Mouse (Mus musculus) neural tube, embryonic 14.5 days (tissue): ENCODE results near the gene Ppp1r18. TPM values are rescaled to one million over a fixed set of nuclear protein-coding genes. Genes with fewer than 3 reads are reported as not detected.

Source experiments
- ATAC-seq: fragments of 200-750 bp; cut with Nextera tagmentation; 2 replicates; pipeline ENCODE4 v1.8.0; 2017; ENCODE audit warnings: low read depth, mild to moderate bottlenecking, moderate TSS enrichment, moderate library complexity
- H3K27ac ChIP-seq: fragments of 300-500 bp; sonication (generic); 2 replicates; pipeline ENCODE4 v1.5.1; 2014; ENCODE audit warnings: low read depth, mild to moderate bottlenecking, control low read depth, low read length, moderate library complexity, mixed read lengths
- H3K27me3 ChIP-seq: fragments of 300-500 bp; sonication (generic); 2 replicates; pipeline ENCODE4 v1.6.1; 2014; ENCODE audit warnings: low read length; ENCODE audit not compliant: control insufficient read depth, insufficient read depth
- H3K36me3 ChIP-seq: fragments of 300-500 bp; sonication (generic); 2 replicates; pipeline ENCODE4 v1.6.1; 2014; ENCODE audit warnings: low read length, mixed read lengths; ENCODE audit not compliant: control insufficient read depth, insufficient read depth
- H3K4me1 ChIP-seq: fragments of 300-500 bp; sonication (generic); 2 replicates; pipeline ENCODE4 v1.6.1; 2014; ENCODE audit warnings: low read length; ENCODE audit not compliant: control insufficient read depth, insufficient read depth
- H3K4me2 ChIP-seq: fragments of 300-500 bp; sonication (generic); 2 replicates; pipeline ENCODE4 v1.6.1; 2014; ENCODE audit warnings: mild to moderate bottlenecking, low read depth, low read length, control low read depth
- H3K4me3 ChIP-seq: fragments of 300-500 bp; sonication (generic); 2 replicates; pipeline ENCODE4 v1.5.1; 2014; ENCODE audit warnings: low read depth, low read length, control low read depth, mixed read lengths
- H3K9ac ChIP-seq: fragments of 300-500 bp; sonication (generic); replicated peaks from 2 replicates; pipeline ENCODE4 v1.6.1; 2014; ENCODE audit warnings: low read depth, mild to moderate bottlenecking, control low read depth, low read length, mixed read lengths
- H3K9me3 ChIP-seq: fragments of 300-500 bp; sonication (generic); 2 replicates; pipeline ENCODE4 v1.6.1; 2016; ENCODE audit warnings: low read length; ENCODE audit not compliant: control insufficient read depth
- WGBS: fragments of 180-500 bp; shearing (Covaris S2); extraction: QIAGEN DNeasy Blood & Tissue Kit; methylation state at CpG from one replicate; pipeline ENCODE4 v1.1.7; 2014; 5-methylcytosine and 5-hydroxymethylcytosine counted together
- polyA plus RNA-seq: library from polyadenylated mRNA; unstranded; fragments of >200 nt; fragmentation: Nextera tagmentation; extraction: Ambion mirVana; gene quantifications from 2 replicates; pipeline ENCODE4 v1.2.1, GENCODE M21; 2014

The Ppp1r18 gene
- polyA plus RNA-seq, 1 experiment from 2014 or later: 18.0 TPM

DNA sequence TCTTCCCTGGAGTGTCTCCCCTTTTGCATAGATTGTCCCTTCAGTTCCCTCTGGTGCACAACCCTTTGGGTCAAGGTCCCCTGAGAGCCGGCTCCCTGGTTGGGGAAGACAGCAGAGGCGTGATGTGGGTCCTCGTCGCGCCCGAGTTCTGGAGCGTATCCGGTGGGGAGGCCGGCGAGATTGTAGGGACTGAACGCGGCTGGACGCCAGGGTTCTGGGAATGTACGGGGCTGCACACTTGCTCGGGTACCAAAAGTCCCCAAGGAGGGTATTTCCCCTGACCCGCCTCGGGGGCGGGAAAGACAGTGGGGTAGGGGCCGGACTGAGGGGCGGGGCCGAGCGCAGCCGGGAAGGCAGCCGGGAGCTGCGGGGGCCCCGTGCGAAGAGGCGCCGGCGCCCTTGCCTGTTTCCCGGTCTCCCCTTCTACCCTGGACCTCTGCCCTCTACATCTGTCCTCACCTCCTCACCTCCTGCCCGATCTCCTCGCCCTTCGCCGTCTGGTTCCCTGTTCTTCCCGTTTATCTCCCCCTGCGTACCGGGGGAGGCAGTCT lies 963 bp downstream of the Ppp1r18 start:
- Histone ChIP-seq H3K27me3 (no peaks in the 10 kb centered on the region), H3K27ac (peak overlapping the region; percentile 96), H3K4me3 (peak overlapping the region; percentile 78), H3K9me3 (no peaks in the 10 kb centered on the region), H3K36me3 (no peaks in the 10 kb centered on the region), H3K9ac (peak overlapping the region; percentile 91), H3K4me1 (peaks cover 38% of the 10 kb centered on the region), H3K4me2 (peak overlapping the region; percentile 94)
- under 1% methylated on average over 34 of the region's 38 CpGs for whole genome bisulfite sequencing
- peak; percentile 35 for ATAC-seq

GRCm38 (mm10) chr17:35866911-35867890 lies 1.8 kb downstream of the Ppp1r18 start:
- H3K4me1 ChIP-seq: peaks cover 40% of the 10 kb centered on the region
- no peak for ATAC-seq
- 8% methylated on average over 26 of the region's 26 CpGs for WGBS

GRCm38 (mm10) chr17:35868165-35868820 lies 2.9 kb downstream of the Ppp1r18 start:
- Histone ChIP-seq H3K9ac (peak overlapping the region; percentile 63), H3K4me3 (peak overlapping the region; percentile 78), H3K36me3 (no peaks in the 10 kb centered on the region), H3K4me1 (peaks cover 45% of the 10 kb centered on the region), H3K27me3 (no peaks in the 10 kb centered on the region), H3K9me3 (no peaks in the 10 kb centered on the region), H3K27ac (peak overlapping the region; percentile 31; the same call in 1 of the 2 replicates), H3K4me2 (peak overlapping the region; percentile 94)
- 34% methylated on average over 17 of the region's 17 CpGs for WGBS
- no peak for ATAC-seq

More at GRCm38 (mm10) chr17:35866911-35867890, 1.8 kb downstream of the Ppp1r18 start:
- Histone ChIP-seq H3K27me3 (no peaks in the 10 kb centered on the region), H3K4me2 (peak overlapping the region; percentile 94), H3K9ac (peak overlapping the region; percentile 91), H3K27ac (peak overlapping the region; percentile 96), H3K9me3 (no peaks in the 10 kb centered on the region), H3K36me3 (no peaks in the 10 kb centered on the region), H3K4me3 (peak overlapping the region; percentile 78)

GRCm38 (mm10) chr17:35868961-35869345 lies 3.6 kb downstream of the Ppp1r18 start:
- H3K9me3 ChIP-seq: no peaks in the 10 kb centered on the region
- 12% methylated on average over 7 of the region's 7 CpGs for WGBS
- peak overlapping the region; percentile 63 for H3K9ac ChIP-seq
- H3K36me3 ChIP-seq: peaks cover 2% of the 10 kb centered on the region
- H3K4me1 ChIP-seq: peaks cover 49% of the 10 kb centered on the region
- H3K27me3 ChIP-seq: no peaks in the 10 kb centered on the region
- 0 out of 2 replicates have a peak overlapping the region, but pooled peaks have one; percentile 1 for H3K27ac ChIP-seq
- ATAC-seq: no peak
- H3K4me3 ChIP-seq: peak overlapping the region; percentile 78
- peak overlapping the region; percentile 94 for H3K4me2 ChIP-seq

DNA sequence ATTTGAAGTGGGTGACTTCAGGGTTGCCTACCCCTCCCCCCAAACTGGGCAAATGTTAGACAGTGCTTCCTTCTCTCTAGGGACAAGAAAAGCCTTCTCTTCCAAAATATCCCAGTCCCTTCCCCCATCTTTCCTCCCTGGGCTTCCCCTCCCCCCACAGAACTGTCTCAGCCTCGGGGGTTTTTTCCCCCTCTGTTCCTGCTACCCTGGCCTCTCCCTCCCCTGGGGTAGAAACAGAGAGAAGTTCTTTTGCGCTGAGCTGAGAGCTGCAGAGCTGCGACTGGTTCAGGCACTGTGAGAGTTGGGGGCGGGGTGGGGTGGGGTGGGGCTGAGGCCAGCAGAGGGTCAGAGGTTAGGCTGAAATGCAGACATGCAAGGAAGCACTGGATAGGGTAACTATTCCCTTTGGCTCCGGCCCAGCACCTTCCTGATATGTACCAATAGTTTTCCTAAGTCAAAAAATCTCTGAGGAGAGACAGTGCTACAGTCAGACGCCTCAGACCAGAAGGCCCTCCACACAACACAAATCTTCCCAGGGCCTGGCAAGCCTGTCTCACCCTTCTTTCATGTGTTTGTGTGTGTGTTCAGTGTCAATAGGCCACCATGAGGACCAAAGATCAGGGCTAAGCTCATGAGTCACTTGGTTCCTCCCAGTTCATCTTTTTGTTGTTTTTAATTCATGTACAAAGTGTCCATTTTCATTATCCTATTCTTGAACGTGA lies 4.1 kb downstream of the Ppp1r18 start:
- ATAC-seq: no peak
- peak overlapping the region; percentile 64; the same call in 1 of the 2 replicates for H3K27ac ChIP-seq
- 3% methylated on average over 7 of the region's 7 CpGs for WGBS
- peaks cover 8% of the 10 kb centered on the region for H3K36me3 ChIP-seq
- H3K9me3 ChIP-seq: no peaks in the 10 kb centered on the region
- H3K4me1 ChIP-seq: peaks cover 49% of the 10 kb centered on the region
- peak overlapping the region; percentile 63 for H3K9ac ChIP-seq
- no peaks in the 10 kb centered on the region for H3K27me3 ChIP-seq
- H3K4me3 ChIP-seq: peak overlapping the region; percentile 78
- peak overlapping the region; percentile 94 for H3K4me2 ChIP-seq

- Histone ChIP-seq H3K4me2 (peak overlapping the region; percentile 94), H3K27me3 (no peaks in the 10 kb centered on the region), H3K9ac (peak overlapping the region; percentile 63), H3K4me3 (peak overlapping the region; percentile 78), H3K36me3 (peaks cover 15% of the 10 kb centered on the region), H3K9me3 (no peaks in the 10 kb centered on the region), H3K4me1 (peaks cover 44% of the 10 kb centered on the region), H3K27ac (peak overlapping the region; percentile 64; the same call in 1 of the 2 replicates)
- no peak for ATAC-seq
- 69% methylated on average over 9 of the region's 9 CpGs for WGBS
These were observed 4.9 kb downstream of the Ppp1r18 start for GRCm38 (mm10) chr17:35870151-35870883.

DNA sequence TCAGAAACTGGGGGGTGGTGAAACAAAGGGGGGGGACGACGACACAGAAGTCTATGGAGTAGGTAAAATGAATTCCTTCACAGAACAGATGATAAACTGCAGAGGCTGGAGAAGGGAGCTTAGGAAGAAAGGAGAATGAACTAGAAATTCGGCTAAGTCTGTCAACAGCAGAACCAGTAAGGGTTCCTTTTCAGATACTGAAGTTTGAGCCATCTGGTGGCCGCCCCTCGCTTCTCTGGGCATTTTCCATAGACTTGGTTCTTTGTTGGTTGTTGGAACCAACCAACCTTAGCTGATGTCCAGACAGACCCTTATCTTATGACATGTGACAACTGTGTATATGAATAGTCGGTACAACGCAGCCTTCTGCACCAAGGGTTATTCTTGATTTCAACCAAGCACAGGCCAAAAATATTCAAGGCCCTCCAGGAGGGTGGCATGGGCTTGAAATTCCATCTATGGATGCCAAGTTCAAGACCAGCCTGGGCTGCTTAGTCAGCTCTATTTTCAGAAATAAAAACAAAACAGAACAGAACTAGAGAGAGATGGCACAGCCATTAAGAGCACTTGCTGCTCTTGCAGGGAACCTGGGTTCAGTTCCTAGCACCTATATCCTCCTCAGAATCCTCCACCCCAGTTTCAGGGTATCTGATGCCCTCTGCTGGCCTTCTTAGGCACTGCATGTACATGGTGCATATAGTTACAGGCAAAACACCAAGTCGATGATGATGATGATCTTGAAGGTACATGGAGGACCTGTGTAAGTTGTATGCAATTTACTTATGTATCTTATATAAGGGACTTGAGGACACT lies 5.7 kb downstream of the Ppp1r18 start:
- Histone ChIP-seq H3K4me3 (peak overlapping the region; percentile 78; the same call in 1 of the 2 replicates), H3K9me3 (no peaks in the 10 kb centered on the region), H3K4me1 (peaks cover 44% of the 10 kb centered on the region), H3K27me3 (no peaks in the 10 kb centered on the region), H3K4me2 (peak overlapping the region; percentile 94), H3K36me3 (peaks cover 16% of the 10 kb centered on the region), H3K9ac (peak overlapping the region; percentile 63; the same call in 1 of the 2 replicates), H3K27ac (no peak overlapping the region)
- no peak for ATAC-seq
- WGBS: 85% methylated on average over 8 of the region's 8 CpGs
